Mouse (Mus musculus) heart, embryonic 16.5 days (tissue): ENCODE measurements around the gene Cep112. TPM values are rescaled to one million over a fixed set of nuclear protein-coding genes. Genes with fewer than 3 reads are reported as not detected.
"Not testable (repeated sequence)": the region's sequence is repeated elsewhere in the genome, so short reads cannot be mapped to it uniquely, and the experiment has no call there.

Experiments
- ATAC-seq: fragments of 200-750 bp; cut with Nextera tagmentation; replicated peaks from 2 replicates; pipeline ENCODE4 v1.8.0; 2017; ENCODE audit warnings: moderate number of reproducible peaks; ENCODE audit not compliant: insufficient read depth, low FRiP score; ENCODE audit errors: extremely low read depth
- H3K27ac ChIP-seq: fragments of 300-500 bp; sonication (generic); 2 replicates; pipeline ENCODE4 v1.5.1; 2014; ENCODE audit warnings: mild to moderate bottlenecking, low read length, control low read depth, moderate library complexity
- H3K27me3 ChIP-seq: fragments of 300-500 bp; sonication (generic); 2 replicates; pipeline ENCODE4 v1.6.1; 2014; ENCODE audit warnings: low read length, mixed read lengths; ENCODE audit not compliant: control insufficient read depth, insufficient read depth
- H3K36me3 ChIP-seq: fragments of 300-500 bp; sonication (generic); 2 replicates; pipeline ENCODE4 v1.6.1; 2014; ENCODE audit not compliant: control insufficient read depth, insufficient read depth
- H3K4me1 ChIP-seq: fragments of 300-500 bp; sonication (generic); 2 replicates; pipeline ENCODE4 v1.6.1; 2014; ENCODE audit warnings: low read length, mixed read lengths; ENCODE audit not compliant: control insufficient read depth, insufficient read depth
- H3K4me2 ChIP-seq: fragments of 300-500 bp; sonication (generic); 2 replicates; pipeline ENCODE4 v1.6.1; 2014; ENCODE audit warnings: low read depth, mild to moderate bottlenecking, control low read depth, low read length
- H3K4me3 ChIP-seq: fragments of 300-500 bp; sonication (generic); 2 replicates; pipeline ENCODE4 v1.5.1; 2014; ENCODE audit warnings: mild to moderate bottlenecking, control low read depth, low read length
- H3K9ac ChIP-seq: fragments of 300-500 bp; sonication (generic); 2 replicates; pipeline ENCODE4 v1.6.1; 2014; ENCODE audit warnings: low read length, control low read depth
- H3K9me3 ChIP-seq: fragments of 300-500 bp; sonication (generic); replicated peaks from 2 replicates; pipeline ENCODE4 v1.6.1; 2016; ENCODE audit warnings: low read length; ENCODE audit not compliant: control insufficient read depth
- WGBS: fragments of 180-500 bp; shearing (Covaris S2); extraction: QIAGEN DNeasy Blood & Tissue Kit; methylation state at CpG from one replicate; pipeline ENCODE4 v1.1.7; 2014; 5-methylcytosine and 5-hydroxymethylcytosine counted together
- polyA plus RNA-seq: library from polyadenylated mRNA; unstranded; fragments of >200 nt; fragmentation: Nextera tagmentation; extraction: Ambion mirVana; gene quantifications from 2 replicates; pipeline ENCODE4 v1.2.1, GENCODE M21; 2015

Cep112 gene
- polyA plus RNA-seq, 1 experiment from 2014 or later: 6.3 TPM

- no peak overlapping the region for H3K4me2 ChIP-seq
- no peak overlapping the region for H3K27ac ChIP-seq
- no peaks in the 10 kb centered on the region for H3K36me3 ChIP-seq
- H3K9ac ChIP-seq: no peak overlapping the region
- ATAC-seq: no peak
- no peaks in the 10 kb centered on the region for H3K9me3 ChIP-seq
- H3K27me3 ChIP-seq: no peaks in the 10 kb centered on the region
- H3K4me3 ChIP-seq: no peak overlapping the region
- H3K4me1 ChIP-seq: no peaks in the 10 kb centered on the region
- WGBS: 76% methylated on average over 3 of the region's 3 CpGs
Measured at GRCm38 (mm10) chr11:108858339-108858804, 433.4 kb downstream of the Cep112 start.

- WGBS: 88% methylated on average over 6 of the region's 6 CpGs
- no peak for ATAC-seq
- Histone ChIP-seq H3K4me1 (no peaks in the 10 kb centered on the region), H3K9ac (no peak overlapping the region), H3K27ac (no peak overlapping the region), H3K4me3 (no peak overlapping the region), H3K9me3 (no peaks in the 10 kb centered on the region), H3K27me3 (no peaks in the 10 kb centered on the region), H3K36me3 (no peaks in the 10 kb centered on the region), H3K4me2 (no peak overlapping the region)
Measured at GRCm38 (mm10) chr11:108858846-108859245, 433.9 kb downstream of the Cep112 start.

- no peak for ATAC-seq
- Histone ChIP-seq H3K36me3 (no peaks in the 10 kb centered on the region), H3K4me1 (no peaks in the 10 kb centered on the region), H3K27ac (no peak overlapping the region), H3K4me2 (no peak overlapping the region), H3K4me3 (no peak overlapping the region), H3K9ac (no peak overlapping the region), H3K27me3 (no peaks in the 10 kb centered on the region), H3K9me3 (no peaks in the 10 kb centered on the region)
- WGBS: 70% methylated on average over 6 of the region's 6 CpGs
Measured at GRCm38 (mm10) chr11:108862360-108862759, 437.4 kb downstream of the Cep112 start.

- no peak overlapping the region for H3K4me2 ChIP-seq
- no peak overlapping the region for H3K4me3 ChIP-seq
- no peaks in the 10 kb centered on the region for H3K36me3 ChIP-seq
- H3K9ac ChIP-seq: no peak overlapping the region
- H3K27me3 ChIP-seq: no peaks in the 10 kb centered on the region
- H3K9me3 ChIP-seq: no peaks in the 10 kb centered on the region
- no peak overlapping the region for H3K27ac ChIP-seq
- no peaks in the 10 kb centered on the region for H3K4me1 ChIP-seq
- no peak for ATAC-seq
- WGBS: 24% methylated on average over 8 of the region's 8 CpGs
Measured at GRCm38 (mm10) chr11:108865746-108866145, 440.8 kb downstream of the Cep112 start.

- WGBS: 84% methylated on average over 6 of the region's 6 CpGs
Measured at GRCm38 (mm10) chr11:108867538-108867937, 442.5 kb downstream of the Cep112 start.

GRCm38 (mm10) chr11:108871284-108871683 lies 446.3 kb downstream of the Cep112 start:
- not testable (repeated sequence) for H3K27ac ChIP-seq, H3K9ac ChIP-seq, H3K4me1 ChIP-seq, H3K27me3 ChIP-seq, H3K36me3 ChIP-seq, ATAC-seq, H3K9me3 ChIP-seq, H3K4me2 ChIP-seq, H3K4me3 ChIP-seq
- WGBS: 79% methylated on average over 1 of the region's 1 CpGs

More at GRCm38 (mm10) chr11:108867538-108867937, 442.5 kb downstream of the Cep112 start:
- ATAC-seq: no peak
- Histone ChIP-seq H3K36me3 (no peaks in the 10 kb centered on the region), H3K4me2 (no peak overlapping the region), H3K9me3 (no peaks in the 10 kb centered on the region), H3K4me3 (no peak overlapping the region), H3K4me1 (no peaks in the 10 kb centered on the region), H3K27ac (no peak overlapping the region), H3K27me3 (no peaks in the 10 kb centered on the region), H3K9ac (no peak overlapping the region)

- Histone ChIP-seq H3K9me3 (no peaks in the 10 kb centered on the region), H3K4me1 (no peaks in the 10 kb centered on the region), H3K27ac (no peak overlapping the region), H3K27me3 (no peaks in the 10 kb centered on the region), H3K4me3 (no peak overlapping the region), H3K9ac (no peak overlapping the region), H3K4me2 (no peak overlapping the region), H3K36me3 (no peaks in the 10 kb centered on the region)
- no peak for ATAC-seq
- WGBS: 85% methylated on average over 3 of the region's 3 CpGs
Measured at GRCm38 (mm10) chr11:108871748-108872147, 446.8 kb downstream of the Cep112 start.

- Histone ChIP-seq H3K9me3 (no peaks in the 10 kb centered on the region), H3K27ac (no peak overlapping the region), H3K4me1 (no peaks in the 10 kb centered on the region), H3K4me3 (no peak overlapping the region), H3K4me2 (no peak overlapping the region), H3K36me3 (no peaks in the 10 kb centered on the region), H3K9ac (no peak overlapping the region), H3K27me3 (no peaks in the 10 kb centered on the region)
- WGBS: 67% methylated on average over 7 of the region's 7 CpGs
- ATAC-seq: no peak
Measured at GRCm38 (mm10) chr11:108876633-108877205, 451.7 kb downstream of the Cep112 start.

GRCm38 (mm10) chr11:108877520-108877919 lies 452.5 kb downstream of the Cep112 start:
- H3K9ac ChIP-seq: no peak overlapping the region
- H3K36me3 ChIP-seq: no peaks in the 10 kb centered on the region
- no peak overlapping the region for H3K27ac ChIP-seq
- no peaks in the 10 kb centered on the region for H3K27me3 ChIP-seq
- H3K4me3 ChIP-seq: no peak overlapping the region
- H3K9me3 ChIP-seq: no peaks in the 10 kb centered on the region
- 62% methylated on average over 5 of the region's 5 CpGs for WGBS
- no peaks in the 10 kb centered on the region for H3K4me1 ChIP-seq
- no peak overlapping the region for H3K4me2 ChIP-seq
- no peak for ATAC-seq
